Mouse (Mus musculus) lung, postnatal 4 days (tissue): ENCODE measurements around the gene Osbpl3.

Experiments used
- DNase-seq, 2 experiments: peaks; one replicate each; pipeline ENCODE4 v3.0.0; 2021

The Osbpl3 gene

GRCm38 (mm10) chr6:50399427-50400195 is 56.4 kb downstream of the Osbpl3 start:
- DNase-seq: no peak

- DNase-seq: no peak
Measured at GRCm38 (mm10) chr6:50398324-50398723, 57.7 kb downstream of the Osbpl3 start.

GRCm38 (mm10) chr6:50397116-50397515 is 58.9 kb downstream of the Osbpl3 start:
- no peak for DNase-seq

GRCm38 (mm10) chr6:50395641-50396312 is 60.2 kb downstream of the Osbpl3 start:
- DNase-seq: no peak

GRCm38 (mm10) chr6:50394432-50394831 is 61.6 kb downstream of the Osbpl3 start:
- DNase-seq: no peak

GRCm38 (mm10) chr6:50393960-50394359 is 62.0 kb downstream of the Osbpl3 start:
- no peak for DNase-seq

- DNase-seq: no peak
Measured at GRCm38 (mm10) chr6:50391951-50392350, 64.0 kb downstream of the Osbpl3 start.

- DNase-seq: no peak
Measured at GRCm38 (mm10) chr6:50390313-50390712, 65.7 kb downstream of the Osbpl3 start.

- no peak for DNase-seq
Measured at GRCm38 (mm10) chr6:50387629-50388028, 68.4 kb downstream of the Osbpl3 start.

- no peak for DNase-seq
Measured at GRCm38 (mm10) chr6:50386497-50386896, 69.5 kb downstream of the Osbpl3 start.

- DNase-seq: no peak
Measured at GRCm38 (mm10) chr6:50385451-50386013, 70.5 kb downstream of the Osbpl3 start.

GRCm38 (mm10) chr6:50382711-50383110 is 73.3 kb downstream of the Osbpl3 start:
- DNase-seq: no peak

GRCm38 (mm10) chr6:50382196-50382595 is 73.8 kb downstream of the Osbpl3 start:
- no peak for DNase-seq

- peak; percentile 31 to 50 for DNase-seq
Measured at GRCm38 (mm10) chr6:50381504-50382091, 74.4 kb downstream of the Osbpl3 start.

GRCm38 (mm10) chr6:50379740-50380139 is 76.3 kb downstream of the Osbpl3 start:
- no peak for DNase-seq

- DNase-seq: no peak
Measured at GRCm38 (mm10) chr6:50379136-50379535, 76.9 kb downstream of the Osbpl3 start.

GRCm38 (mm10) chr6:50377742-50378720 is 78.0 kb downstream of the Osbpl3 start:
- peak; percentile 46 to 58 for DNase-seq

- no peak for DNase-seq
Measured at GRCm38 (mm10) chr6:50376684-50377083, 79.3 kb downstream of the Osbpl3 start.

- DNase-seq: no peak
Measured at GRCm38 (mm10) chr6:50372516-50373424, 83.2 kb downstream of the Osbpl3 start.

GRCm38 (mm10) chr6:50371501-50372086 is 84.4 kb downstream of the Osbpl3 start:
- DNase-seq: no peak
